Mouse (Mus musculus): ENCODE measurements around the gene Tmem167b.
A peak's percentile ranks its signal among the peaks of the same experiment; 100 is the strongest.

Gene Tmem167b

DNA sequence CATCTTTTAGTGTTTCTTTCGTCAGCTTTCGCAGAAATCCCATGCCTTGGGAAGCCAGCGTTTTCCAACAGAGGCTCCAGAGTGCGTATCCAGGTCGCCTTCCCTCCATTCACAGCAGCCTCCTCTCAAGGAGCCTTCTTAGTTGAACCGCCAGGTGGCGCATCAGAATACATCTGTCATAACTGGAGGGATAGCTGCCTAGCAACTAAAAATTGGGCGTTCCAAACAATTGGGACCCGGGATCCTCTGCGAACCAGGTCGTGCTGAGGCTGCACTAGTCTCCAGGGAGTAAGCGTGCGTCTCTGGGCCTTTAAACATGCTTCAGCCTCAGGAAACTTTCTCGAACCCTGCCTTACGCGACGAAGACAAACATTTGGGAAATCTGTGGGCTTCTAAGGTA, 25.0 kb downstream of the Tmem167b start:
- peak; percentile 62 for DNase-seq (ENCODE audit: low spot score)

DNA sequence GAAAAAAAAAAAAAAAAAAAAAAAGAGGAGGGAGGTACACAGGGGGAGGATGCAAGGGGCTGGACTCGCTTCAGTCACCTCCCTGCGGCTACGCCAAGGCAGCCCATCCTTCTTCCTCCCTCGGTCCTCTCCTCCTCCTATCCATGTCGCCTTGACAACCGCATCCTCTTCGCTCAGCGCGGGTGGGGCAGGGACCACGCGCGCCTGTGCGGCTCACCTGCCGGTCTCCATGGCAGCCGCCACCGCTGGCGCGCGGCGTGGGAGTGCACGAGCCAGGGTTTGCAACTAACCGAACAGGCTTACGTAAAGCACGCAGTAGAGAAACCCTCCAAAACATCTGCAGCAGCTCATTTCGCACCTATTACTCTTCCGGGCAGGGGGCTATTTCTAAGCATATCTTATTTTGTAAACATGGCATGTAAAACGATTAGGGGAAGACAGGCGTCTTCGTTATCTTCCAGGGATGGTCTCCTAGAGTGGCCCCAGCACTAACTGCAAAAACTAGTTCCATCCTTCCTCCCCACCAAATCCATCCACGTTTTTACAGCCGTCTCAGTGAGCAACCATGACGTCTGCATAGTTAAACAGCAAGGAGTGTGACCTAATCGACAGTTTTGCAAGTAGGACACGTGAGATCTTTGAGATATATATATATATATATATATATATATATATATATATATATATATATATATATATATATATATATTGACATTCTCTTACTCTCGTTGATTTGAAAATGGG, 25.6 kb downstream of the Tmem167b start, which contains the start of gene 5330417C22Rik:
5330417C22Rik (minus strand) TSS at position 20 of the 744 bp plus-strand sequence.
- peak; percentile 11 for DNase-seq (ENCODE audit: low spot score)

DNA sequence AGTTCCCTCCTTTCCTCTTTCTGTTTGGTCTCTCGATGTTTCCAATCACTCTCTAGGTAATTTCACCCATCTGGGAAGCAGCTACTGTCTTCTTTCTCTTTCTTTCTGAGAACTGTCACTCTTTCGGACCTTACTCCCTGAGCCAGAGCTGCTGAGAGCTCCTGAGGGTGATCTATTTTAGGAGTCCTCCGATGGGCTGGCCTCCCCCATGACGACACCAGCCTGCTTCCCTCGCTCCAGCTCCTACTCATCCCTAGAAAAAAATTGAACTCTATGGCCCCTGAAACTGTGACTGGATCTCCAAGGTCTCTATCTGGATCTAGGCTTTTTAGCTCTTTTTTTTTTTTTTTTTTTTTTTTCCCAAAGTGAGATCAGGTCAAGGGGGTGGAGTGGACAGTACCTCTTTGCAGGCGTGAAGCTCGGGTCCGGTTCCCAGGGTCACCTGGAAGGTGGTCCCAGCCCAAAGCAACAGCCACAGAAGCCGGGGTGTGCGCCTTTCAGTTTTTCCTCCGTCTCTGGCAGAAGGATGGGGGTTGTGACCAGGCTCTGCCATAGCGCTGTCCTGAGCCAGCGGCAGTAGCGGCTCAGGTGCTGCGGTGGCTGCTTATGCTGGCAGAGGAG, 26.3 kb downstream of the Tmem167b start:
- DNase-seq (ENCODE audit: low spot score), result no peak

DNA sequence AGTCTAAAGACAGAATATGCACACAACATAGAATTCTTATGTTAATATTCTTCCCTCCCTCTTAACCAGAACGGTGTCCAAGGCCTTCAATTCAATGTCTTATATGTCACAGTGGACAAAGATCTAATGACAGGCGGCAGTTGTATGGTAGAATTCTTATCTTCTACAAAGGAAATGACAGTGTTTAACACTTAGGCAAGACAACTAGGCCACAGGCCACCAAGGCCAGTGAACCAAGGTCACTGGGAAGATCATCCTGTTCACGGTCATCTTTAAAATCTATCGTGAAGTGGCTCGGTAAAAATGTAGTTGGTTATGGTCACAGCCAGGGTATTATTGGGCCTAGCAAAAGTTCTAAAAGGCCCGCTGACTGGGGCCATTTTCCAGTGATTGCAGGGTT, 28.3 kb downstream of the Tmem167b start, which contains the start of gene 1700013F07Rik:
1700013F07Rik (plus strand) TSS at position 200 of the 400 bp plus-strand sequence.
- no peak for DNase-seq (ENCODE audit: low spot score)

DNA sequence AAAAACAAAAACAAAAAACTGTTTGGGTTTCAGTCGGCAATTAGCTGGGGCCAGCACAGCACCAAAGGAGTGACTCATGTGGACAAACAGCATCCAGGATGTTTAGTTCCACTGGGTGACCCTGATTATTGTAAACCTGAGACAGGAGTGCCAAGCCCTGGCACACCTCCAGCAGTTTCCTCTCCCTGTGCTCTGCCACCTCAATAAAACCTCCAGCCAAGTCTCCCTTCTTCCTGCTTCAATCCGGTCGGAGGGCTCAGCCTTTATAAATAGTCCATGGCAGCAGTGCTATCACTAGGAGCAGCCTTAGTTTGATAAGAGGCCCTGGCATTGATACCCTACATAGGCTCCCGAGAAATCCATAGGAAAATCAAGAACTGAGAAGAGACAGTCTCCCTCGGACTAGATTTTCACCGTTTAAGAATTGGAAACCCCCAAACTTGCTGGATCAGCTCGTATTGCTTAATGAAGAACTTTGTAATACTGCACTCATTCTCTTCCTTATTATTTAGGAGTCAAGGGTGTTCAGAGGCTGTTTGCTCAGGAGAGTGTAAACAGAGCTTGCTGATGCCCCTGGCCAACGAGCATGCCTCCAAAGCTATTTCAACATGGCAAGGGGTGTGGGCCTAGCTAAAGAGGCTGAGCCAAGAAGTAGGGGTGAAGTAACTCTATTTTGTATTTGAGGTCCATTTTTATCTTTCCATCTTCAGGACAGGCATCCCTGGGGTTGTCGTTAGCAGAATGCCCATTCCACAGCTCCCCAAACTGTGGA, 29.0 kb downstream of the Tmem167b start:
- DNase-seq (ENCODE audit: low spot score), result no peak

DNA sequence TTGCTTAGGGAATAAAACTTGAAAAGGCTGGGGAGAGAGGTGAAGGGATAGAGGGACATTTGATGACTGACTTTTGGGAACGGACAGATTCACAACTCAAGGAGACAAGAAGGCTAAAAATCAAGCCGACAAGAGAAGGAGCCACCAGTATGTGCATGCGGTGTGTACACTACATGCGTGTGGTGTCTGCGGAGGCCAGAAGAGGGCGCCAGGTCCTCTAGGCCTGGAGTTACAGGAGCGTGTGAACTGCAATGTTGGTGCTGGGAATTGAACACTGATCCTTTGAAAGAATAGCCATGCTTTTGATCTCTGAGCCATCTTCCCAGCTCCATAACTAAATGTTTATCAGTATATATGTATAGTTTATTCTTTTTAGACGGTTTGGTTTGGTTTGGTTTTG, 33.8 kb downstream of the Tmem167b start:
- DNase-seq (ENCODE audit: low spot score), result no peak

DNA sequence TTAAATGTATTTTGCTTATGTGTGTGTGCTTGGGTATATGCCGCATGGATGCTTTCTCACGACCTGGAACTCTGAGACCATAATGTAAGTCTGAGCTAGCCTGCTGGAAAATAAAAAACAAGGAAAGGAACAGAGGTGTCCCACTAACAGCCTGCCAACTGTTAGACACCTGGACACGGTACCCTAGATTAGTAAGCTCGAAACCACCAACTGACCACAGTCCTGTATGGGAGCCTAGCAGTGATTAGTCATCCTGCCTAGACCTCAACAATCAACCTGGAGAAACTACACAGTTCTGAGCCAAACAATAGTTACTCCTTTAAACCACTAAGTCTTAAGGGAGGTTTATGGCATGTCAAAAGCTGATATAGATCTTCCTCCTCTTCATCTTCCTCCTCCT, 38.9 kb downstream of the Tmem167b start:
- DNase-seq (ENCODE audit: low spot score), result no peak

DNA sequence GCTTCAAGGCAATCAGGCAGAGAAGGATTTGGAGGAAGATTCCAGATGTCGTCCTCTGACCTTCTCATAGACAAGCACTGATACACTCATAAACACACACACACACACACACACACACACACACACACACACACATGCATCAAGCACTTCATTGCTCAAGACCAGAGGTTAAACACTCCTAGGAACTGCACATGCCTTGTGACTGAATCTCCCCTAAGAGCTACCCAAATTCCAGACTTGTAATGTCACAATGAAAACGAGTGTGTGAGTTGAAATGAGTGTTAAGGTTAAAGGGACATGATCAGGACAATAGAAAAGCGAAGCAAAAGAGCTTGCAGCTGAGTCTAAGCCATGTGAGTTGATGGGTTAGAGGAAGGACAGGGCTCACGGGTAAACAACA, 44.0 kb downstream of the Tmem167b start:
- DNase-seq (ENCODE audit: low spot score), result no peak

DNA sequence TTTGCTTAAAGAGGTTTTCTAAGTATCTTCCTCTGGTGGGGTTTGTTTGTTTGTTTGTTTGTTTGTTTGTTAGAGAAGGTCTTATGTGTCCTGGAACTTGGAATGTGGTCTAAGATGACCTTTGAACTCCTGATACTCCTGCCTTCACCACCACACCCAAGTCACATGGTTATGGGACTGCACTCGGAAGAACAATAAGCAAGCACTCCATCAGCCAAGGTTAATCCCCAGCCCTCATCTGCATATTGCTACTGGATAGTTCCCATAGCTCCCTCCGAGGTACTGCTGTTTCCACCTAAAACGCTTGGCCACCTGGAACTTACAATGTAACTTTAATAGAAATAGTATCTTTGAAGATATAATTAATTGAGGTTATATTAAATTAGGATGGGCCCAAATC, 48.8 kb downstream of the Tmem167b start:
- DNase-seq (ENCODE audit: low spot score), result no peak

DNA sequence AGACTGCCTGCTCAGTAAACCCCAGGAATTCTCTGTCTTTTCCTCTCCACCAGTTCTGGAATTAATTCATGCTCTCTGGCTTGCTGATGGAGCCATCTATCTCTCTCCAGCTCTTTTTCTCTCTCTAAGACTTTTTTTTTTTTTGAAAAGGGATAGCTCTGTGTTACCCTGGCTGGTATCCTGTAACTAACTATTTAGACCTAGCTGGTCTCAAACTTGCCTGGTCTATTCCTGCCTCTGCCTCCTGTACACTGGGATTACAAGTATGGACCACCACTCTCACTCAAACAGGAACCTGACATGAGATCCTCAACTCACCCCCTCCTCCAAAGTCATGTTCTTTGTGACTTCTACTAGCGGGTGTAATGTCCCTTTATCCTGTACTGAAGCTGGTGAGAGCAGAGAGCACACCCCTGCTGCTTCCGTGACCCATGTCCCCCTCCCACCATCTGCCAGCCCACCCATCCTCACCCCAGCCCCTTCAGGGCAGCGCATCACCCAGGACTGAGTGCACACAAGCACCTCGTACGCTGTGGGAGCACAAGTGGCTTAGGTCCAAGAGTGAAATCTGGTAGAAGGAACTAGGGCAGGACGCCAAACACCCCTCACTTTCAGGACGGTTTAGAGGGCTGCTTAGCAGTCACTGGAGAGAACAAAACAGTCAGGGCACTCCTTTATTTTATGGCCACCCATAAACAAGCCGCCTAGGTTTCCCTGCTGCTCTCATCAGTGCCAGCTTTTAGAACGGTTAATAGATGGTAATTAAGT, 51.4 kb downstream of the Tmem167b start:
- DNase-seq (ENCODE audit: low spot score), result no peak

DNA sequence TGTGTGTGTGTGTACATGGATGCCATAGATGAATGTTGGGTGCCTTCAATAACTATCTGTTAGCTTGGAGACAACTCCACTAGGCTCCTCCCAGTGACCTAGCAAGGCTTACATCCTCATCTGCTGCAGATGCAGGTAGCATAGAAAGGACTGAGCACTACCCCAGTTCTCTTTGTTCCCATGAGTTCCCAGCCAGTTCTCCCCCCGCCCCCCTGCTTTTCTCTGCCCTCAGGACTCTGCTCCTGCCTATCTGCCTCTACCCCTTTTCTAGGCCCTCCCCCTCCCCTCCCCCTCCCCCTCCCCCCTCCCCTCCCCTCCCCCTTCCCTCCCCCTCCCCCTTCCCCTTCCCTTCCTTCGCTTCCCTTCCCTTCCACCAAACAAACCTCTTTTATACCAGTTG, 52.1 kb downstream of the Tmem167b start:
- DNase-seq (ENCODE audit: low spot score), result no peak

DNA sequence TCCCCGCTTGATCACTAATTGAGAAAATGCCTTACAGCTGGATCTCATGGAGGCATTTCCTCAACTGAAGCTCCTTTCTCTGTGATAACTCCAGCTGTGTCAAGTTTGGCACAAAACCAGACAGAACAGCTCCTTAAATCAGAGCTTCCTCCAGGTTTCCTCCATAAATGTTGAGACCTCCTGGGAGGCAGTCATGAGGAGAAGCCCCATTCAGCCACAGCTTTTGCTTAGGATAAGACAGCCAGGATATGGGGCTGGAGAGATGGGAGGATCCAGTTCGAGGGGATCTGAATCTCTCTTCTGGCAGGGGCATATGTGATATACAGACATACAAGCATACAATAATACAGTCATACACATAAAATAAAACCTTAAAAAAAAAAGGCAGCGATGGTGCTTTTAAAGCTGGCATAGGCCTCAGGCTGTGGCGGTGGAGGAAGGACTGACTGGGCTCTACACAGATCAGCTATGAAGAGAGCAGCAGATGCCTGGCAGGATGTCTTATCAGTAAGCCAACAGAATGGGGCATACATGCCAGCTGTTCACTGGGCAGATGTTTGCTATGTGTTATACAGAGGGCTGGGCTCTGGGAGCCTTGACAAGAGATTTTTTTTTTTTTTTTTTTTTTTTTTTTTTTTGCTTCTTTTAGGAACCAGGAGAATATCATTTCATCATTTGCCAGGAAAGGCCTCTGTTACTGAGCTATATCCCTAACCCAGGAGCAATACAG, 53.4 kb downstream of the Tmem167b start:
- peak; percentile 27 for DNase-seq (ENCODE audit: low spot score)
